15 mouse cellular contexts compared by ENCODE assay signal in the genomic region with DNA sequence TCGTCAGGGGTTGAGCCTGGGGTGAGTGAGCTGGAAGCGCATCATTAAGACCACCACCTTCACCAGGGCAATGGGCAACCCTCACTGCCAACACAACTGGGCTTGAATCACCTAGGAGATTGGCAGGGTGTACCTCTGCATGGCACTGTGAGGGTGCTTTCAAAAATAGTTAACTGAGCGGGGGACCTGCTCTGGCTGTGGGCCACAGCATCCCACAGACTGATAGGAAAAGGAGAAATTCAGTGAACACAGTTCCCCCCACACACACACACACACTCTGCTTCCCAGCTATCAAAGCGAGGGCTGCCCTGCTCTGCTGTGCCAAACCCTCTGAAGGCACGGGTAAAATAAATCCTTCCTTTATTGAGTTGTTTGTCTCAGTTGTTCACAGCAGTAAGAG.
DNase-seq lines count a peak whose midpoint lies in the region; ATAC-seq and TF ChIP-seq lines count a peak whose summit lies in the region.
"Had no signal": no experiment of that assay in that cellular context is flagged by ENCODE, and none has a peak within 500 bp of the region (broad histone marks: within the 10 kb centered on the region; RNA-seq: fewer than 3 reads in every experiment).

No protein-coding gene starts in this region.

- no peak for TF ChIP-seq CTCF in kidney, postnatal 0 days (IDR thresholded peaks at IDR 0.05; ENCODE audit: low read depth)

- H3K9me3 ChIP-seq in kidney, postnatal 0 days (replicated peaks; ENCODE audit: low read length): no peaks in the 10 kb centered on the region
- H3K9me3 ChIP-seq in kidney, embryonic 14.5 days (ENCODE audit: control insufficient read depth, low read length): no peaks in the 10 kb centered on the region
- H3K9me3 ChIP-seq: intestine, embryonic 15.5 days had no signal

- ATAC-seq in kidney, postnatal 0 days (replicated peaks; ENCODE audit: low FRiP score, low read depth): no peak
- no peak for ATAC-seq in kidney, embryonic 14.5 days (ENCODE audit: low FRiP score, low TSS enrichment)
- ATAC-seq: intestine, embryonic 15.5 days; lung, postnatal 0 days; Patski had no signal

- no peak overlapping the region for H3K27ac ChIP-seq in kidney, postnatal 0 days
- no peak overlapping the region for H3K27ac ChIP-seq in kidney, embryonic 14.5 days (ENCODE audit: low read depth, low read length)
- H3K27ac ChIP-seq: intestine, embryonic 15.5 days had no signal

- no peak overlapping the region for H3K4me3 ChIP-seq in kidney, postnatal 0 days (replicated peaks; ENCODE audit: low read depth, low read length)
- H3K4me3 ChIP-seq in kidney, embryonic 14.5 days (ENCODE audit: low read length): no peak overlapping the region
- H3K4me3 ChIP-seq: intestine, embryonic 15.5 days had no signal

- H3K36me3 ChIP-seq in kidney, postnatal 0 days (ENCODE audit: insufficient read depth, low read length): no peaks in the 10 kb centered on the region
- H3K36me3 ChIP-seq in kidney, embryonic 14.5 days (ENCODE audit: control insufficient read depth, insufficient read depth, low read length): no peaks in the 10 kb centered on the region
- H3K36me3 ChIP-seq: intestine, embryonic 15.5 days had no signal

- H3K27me3 ChIP-seq in kidney, postnatal 0 days (ENCODE audit: insufficient read depth, low read length): no peaks in the 10 kb centered on the region
- H3K27me3 ChIP-seq in kidney, embryonic 14.5 days (ENCODE audit: control insufficient read depth, insufficient read depth, low read length): no peaks in the 10 kb centered on the region
- H3K27me3 ChIP-seq: intestine, embryonic 15.5 days; Patski had no signal

- peak; percentile 5 for DNase-seq in kidney, postnatal 0 days (ENCODE audit: low spot score)
- peak; percentile 49 for DNase-seq in right cerebral cortex, adult 18-20 months
- DNase-seq in right cerebral cortex, postnatal 14 days: no peak
- DNase-seq in layer of hippocampus, adult 9-11 months: peak; percentile 75
- no peak for DNase-seq in heart, adult 11 months
- DNase-seq in gastrocnemius, adult 8-10 months (ENCODE audit: low spot score in 2 of 2): no peak
- DNase-seq: cerebellum, adult 9-11 months; heart, adult 18-20 months; retina, postnatal 1 day had no signal

- H3K9ac ChIP-seq in kidney, postnatal 0 days (ENCODE audit: low read depth, low read length): no peak overlapping the region
- no peak overlapping the region for H3K9ac ChIP-seq in kidney, embryonic 14.5 days (ENCODE audit: low read depth, low read length)
- H3K9ac ChIP-seq: intestine, embryonic 15.5 days had no signal

- 38% methylated on average over 5 of the region's 5 CpGs for WGBS in kidney, postnatal 0 days
- WGBS in kidney, embryonic 14.5 days: 41% methylated on average over 5 of the region's 5 CpGs

- H3K4me2 ChIP-seq in kidney, postnatal 0 days (ENCODE audit: low read length): no peak overlapping the region
- no peak overlapping the region for H3K4me2 ChIP-seq in kidney, embryonic 14.5 days (replicated peaks; ENCODE audit: low read depth, low read length)
- H3K4me2 ChIP-seq: intestine, embryonic 15.5 days; liver, embryonic 11.5 days; midbrain, embryonic 11.5 days had no signal

- H3K4me1 ChIP-seq in kidney, postnatal 0 days (replicated peaks; ENCODE audit: insufficient read depth, low read length): no peaks in the 10 kb centered on the region
- peaks cover 12% of the 10 kb centered on the region for H3K4me1 ChIP-seq in kidney, embryonic 14.5 days (ENCODE audit: control insufficient read depth, insufficient read depth, low read length)
- H3K4me1 ChIP-seq: intestine, embryonic 15.5 days had no signal

Comparison
In these comparisons a context has a peak if more than half of its experiments do, and no peak if none do; other contexts are left out.
1. DNase-seq: peak in kidney, postnatal 0 days (single experiment), right cerebral cortex, adult 18-20 months (single experiment) and layer of hippocampus, adult 9-11 months (single experiment); none in right cerebral cortex, postnatal 14 days (single experiment), heart, adult 11 months (single experiment) and gastrocnemius, adult 8-10 months (0 of 2).